Mouse (Mus musculus) cerebellum, adult 2 months (tissue): ENCODE measurements at regions not wholly inside any gene's neighbourhood (a gene's known extent, or its start where the extent isn't known, plus 50 kb on each side); places are given as distances from the start of the nearest gene placed in this dataset.

Experiments
- CTCF ChIP-seq: fragments of 200-500 bp; IDR thresholded peaks from 2 replicates; pipeline ENCODE4 v1.5.1; 2011; ENCODE audit warnings: low read depth, mild to moderate bottlenecking, control low read depth, low read length, moderate library complexity, borderline replicate concordance; ENCODE audit not compliant: insufficient read depth
- POLR2A ChIP-seq: fragments of 200-500 bp; IDR thresholded peaks from 2 replicates; pipeline ENCODE4 v1.6.1; 2011; ENCODE audit warnings: low read length, control low read depth, borderline replicate concordance; ENCODE audit not compliant: insufficient read depth

DNA sequence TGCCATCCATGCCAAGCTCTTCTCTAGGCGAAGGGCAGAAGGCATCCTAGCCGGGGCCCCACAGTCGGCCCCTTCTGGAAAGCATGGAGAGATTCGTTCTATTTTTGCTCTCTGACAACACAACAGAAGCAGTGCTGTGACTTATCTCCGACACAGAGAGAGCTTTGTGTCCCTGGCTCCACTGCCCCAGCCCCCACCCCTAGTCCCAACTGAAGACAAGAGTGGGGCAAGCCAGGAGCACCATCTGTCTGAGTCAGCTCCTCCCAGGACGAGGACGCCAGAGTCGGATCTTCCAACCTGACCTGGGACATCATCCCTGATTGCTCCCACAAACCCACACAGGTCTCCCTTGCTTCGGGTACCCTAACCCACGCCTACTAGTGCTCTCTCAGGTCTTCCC is 71.9 kb upstream of the Otos start:
- TF ChIP-seq POLR2A (no peak), CTCF (no peak)
